Mouse (Mus musculus) myocyte (in vitro differentiated cells): ENCODE data around the gene Ghrh.

Source experiments
- E2F4 ChIP-seq: IDR thresholded peaks from one replicate; pipeline ENCODE4 v1.6.1; 2011; ENCODE audit warnings: mild to moderate bottlenecking, control low read depth, moderate library complexity; ENCODE audit not compliant: insufficient read depth
- MAX ChIP-seq: IDR thresholded peaks from one replicate; pipeline ENCODE4 v1.6.1; 2011; ENCODE audit warnings: low read depth, mild to moderate bottlenecking, control low read depth
- POLR2A ChIP-seq: IDR thresholded peaks from one replicate; pipeline ENCODE4 v1.6.1; 2011; ENCODE audit warnings: low read depth, mild to moderate bottlenecking, control low read depth, moderate library complexity; ENCODE audit not compliant: insufficient read length
- POLR2AphosphoS2 ChIP-seq: IDR thresholded peaks from one replicate; pipeline ENCODE4 v1.6.1; 2011; ENCODE audit warnings: low read depth, control low read depth; ENCODE audit not compliant: insufficient read length
- REST ChIP-seq: IDR thresholded peaks from one replicate; pipeline ENCODE4 v1.6.1; 2011; ENCODE audit warnings: mild to moderate bottlenecking, control low read depth, moderate library complexity; ENCODE audit not compliant: insufficient read depth, insufficient read length
- TCF12 ChIP-seq: IDR thresholded peaks from one replicate; pipeline ENCODE4 v1.6.1; 2011; ENCODE audit warnings: mild to moderate bottlenecking, control low read depth; ENCODE audit not compliant: poor library complexity, insufficient read depth, severe bottlenecking
- TCF3 ChIP-seq: IDR thresholded peaks from one replicate; pipeline ENCODE4 v1.6.1; 2011; ENCODE audit warnings: low read depth, control low read depth; ENCODE audit not compliant: insufficient read length
- USF1 ChIP-seq: IDR thresholded peaks from one replicate; pipeline ENCODE4 v1.6.1; 2011; ENCODE audit warnings: low read depth, mild to moderate bottlenecking, control low read depth, moderate library complexity

DNA sequence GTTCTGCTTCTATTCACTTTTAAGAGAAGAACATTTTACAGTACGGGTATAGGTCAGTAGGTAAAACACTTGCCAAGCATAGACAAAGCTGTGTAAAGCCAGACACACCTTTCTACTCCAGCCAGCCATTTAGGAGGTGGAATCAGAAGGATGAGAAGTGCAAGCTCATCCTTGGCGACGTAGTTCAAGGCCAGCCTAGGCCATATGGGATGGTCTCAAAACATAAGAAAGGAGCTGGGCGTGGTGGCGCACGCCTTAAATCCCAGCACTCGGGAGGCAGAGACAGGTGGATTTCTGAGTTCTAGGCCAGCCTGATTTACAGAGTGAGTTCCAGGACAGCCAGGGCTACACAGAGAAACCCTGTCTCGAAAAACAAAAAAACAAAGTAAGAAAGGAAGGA, 37.7 kb downstream of the Ghrh start:
- TF ChIP-seq POLR2A (no peak), POLR2AphosphoS2 (no peak), E2F4 (no peak), TCF12 (no peak), MAX (no peak), USF1 (no peak), REST (no peak), TCF3 (no peak)
